Mouse (Mus musculus): ENCODE results near the gene Zdhhc5. TPM values are rescaled to one million over a fixed set of nuclear protein-coding genes. Genes with fewer than 3 reads are reported as not detected.
A peak's percentile ranks its signal among the peaks of the same experiment; 100 is the strongest.

Gene Zdhhc5
- polyA plus RNA-seq, 1 experiment from 2014 or later = 33.3 TPM

GRCm38 (mm10) chr2:84711898-84712297 lies 3.1 kb downstream of the Zdhhc5 start:
- no peak for DNase-seq (ENCODE audit: low spot score)
- Histone ChIP-seq H3K4me1 (peaks cover 12% of the 10 kb centered on the region), H3K27me3 (ENCODE audit: insufficient read depth, poor library complexity, severe bottlenecking) (no peaks in the 10 kb centered on the region), H3K9me3 (no peaks in the 10 kb centered on the region), H3K4me3 (no peak overlapping the region), H3K36me3 (peaks cover 38% of the 10 kb centered on the region), H3K27ac (no peak overlapping the region)
- 91% methylated on average over 2 of the region's 2 CpGs for WGBS

GRCm38 (mm10) chr2:84707523-84707922 lies 7.5 kb downstream of the Zdhhc5 start:
- H3K9me3 ChIP-seq = no peaks in the 10 kb centered on the region
- no peaks in the 10 kb centered on the region for H3K4me1 ChIP-seq
- 60% methylated on average over 1 of the region's 1 CpGs for WGBS
- H3K27me3 ChIP-seq (ENCODE audit: insufficient read depth, poor library complexity, severe bottlenecking) = no peaks in the 10 kb centered on the region
- peaks cover 64% of the 10 kb centered on the region for H3K36me3 ChIP-seq
- no peak overlapping the region for H3K27ac ChIP-seq
- H3K4me3 ChIP-seq = no peak overlapping the region
- DNase-seq (ENCODE audit: low spot score) = no peak

GRCm38 (mm10) chr2:84705295-84705694 lies 9.7 kb downstream of the Zdhhc5 start:
- H3K27me3 ChIP-seq (ENCODE audit: insufficient read depth, poor library complexity, severe bottlenecking) = no peaks in the 10 kb centered on the region
- no peak for DNase-seq (ENCODE audit: low spot score)
- 95% methylated on average over 1 of the region's 1 CpGs for WGBS
- H3K9me3 ChIP-seq = no peaks in the 10 kb centered on the region
- no peak overlapping the region for H3K4me3 ChIP-seq
- no peaks in the 10 kb centered on the region for H3K4me1 ChIP-seq
- peaks cover 74% of the 10 kb centered on the region for H3K36me3 ChIP-seq
- no peak overlapping the region for H3K27ac ChIP-seq

GRCm38 (mm10) chr2:84704329-84704728 lies 10.7 kb downstream of the Zdhhc5 start:
- peaks cover 72% of the 10 kb centered on the region for H3K36me3 ChIP-seq
- no peaks in the 10 kb centered on the region for H3K4me1 ChIP-seq
- no peak for DNase-seq (ENCODE audit: low spot score)
- no peak overlapping the region for H3K27ac ChIP-seq
- 65% methylated on average over 5 of the region's 5 CpGs for WGBS
- H3K9me3 ChIP-seq = no peaks in the 10 kb centered on the region
- H3K27me3 ChIP-seq (ENCODE audit: insufficient read depth, poor library complexity, severe bottlenecking) = no peaks in the 10 kb centered on the region
- no peak overlapping the region for H3K4me3 ChIP-seq

GRCm38 (mm10) chr2:84703497-84703896 lies 11.5 kb downstream of the Zdhhc5 start:
- no peaks in the 10 kb centered on the region for H3K4me1 ChIP-seq
- no peak overlapping the region for H3K4me3 ChIP-seq
- no peak for DNase-seq (ENCODE audit: low spot score)
- no peak overlapping the region for H3K27ac ChIP-seq
- no peaks in the 10 kb centered on the region for H3K27me3 ChIP-seq (ENCODE audit: insufficient read depth, poor library complexity, severe bottlenecking)
- no peaks in the 10 kb centered on the region for H3K9me3 ChIP-seq
- peaks cover 71% of the 10 kb centered on the region for H3K36me3 ChIP-seq
- WGBS = 89% methylated on average over 1 of the region's 1 CpGs

- no peaks in the 10 kb centered on the region for H3K27me3 ChIP-seq (ENCODE audit: insufficient read depth, poor library complexity, severe bottlenecking)
- no peak overlapping the region for H3K27ac ChIP-seq
- DNase-seq (ENCODE audit: low spot score) = no peak
- H3K9me3 ChIP-seq = no peaks in the 10 kb centered on the region
- WGBS = 89% methylated on average over 5 of the region's 5 CpGs
- no peaks in the 10 kb centered on the region for H3K4me1 ChIP-seq
- no peak overlapping the region for H3K4me3 ChIP-seq
- H3K36me3 ChIP-seq = peaks cover 82% of the 10 kb centered on the region
Observed at GRCm38 (mm10) chr2:84695007-84695695, 19.8 kb downstream of the Zdhhc5 start.

- no peaks in the 10 kb centered on the region for H3K9me3 ChIP-seq
- H3K4me1 ChIP-seq = no peaks in the 10 kb centered on the region
- H3K27ac ChIP-seq = no peak overlapping the region
- DNase-seq (ENCODE audit: low spot score) = no peak
- peaks cover 95% of the 10 kb centered on the region for H3K36me3 ChIP-seq
- no peak overlapping the region for H3K4me3 ChIP-seq
- WGBS = 90% methylated on average over 12 of the region's 12 CpGs
- H3K27me3 ChIP-seq (ENCODE audit: insufficient read depth, poor library complexity, severe bottlenecking) = no peaks in the 10 kb centered on the region
Observed at GRCm38 (mm10) chr2:84690050-84690449, 24.9 kb downstream of the Zdhhc5 start.

- Histone ChIP-seq H3K9me3 (no peaks in the 10 kb centered on the region), H3K4me3 (no peak overlapping the region), H3K36me3 (peaks cover 89% of the 10 kb centered on the region), H3K4me1 (no peaks in the 10 kb centered on the region), H3K27me3 (ENCODE audit: insufficient read depth, poor library complexity, severe bottlenecking) (no peaks in the 10 kb centered on the region), H3K27ac (no peak overlapping the region)
- no peak for DNase-seq (ENCODE audit: low spot score)
- 63% methylated on average over 2 of the region's 2 CpGs for WGBS
Observed at GRCm38 (mm10) chr2:84688080-84688844, 26.7 kb downstream of the Zdhhc5 start.

GRCm38 (mm10) chr2:84682605-84683183 lies 32.3 kb downstream of the Zdhhc5 start:
- peak; percentile 82 for DNase-seq (ENCODE audit: low spot score)
- Histone ChIP-seq H3K4me1 (peaks cover 16% of the 10 kb centered on the region), H3K27ac (peak overlapping the region; percentile 3; the same call in 1 of the 2 replicates), H3K9me3 (no peaks in the 10 kb centered on the region), H3K4me3 (no peak overlapping the region), H3K36me3 (peaks cover 40% of the 10 kb centered on the region), H3K27me3 (ENCODE audit: insufficient read depth, poor library complexity, severe bottlenecking) (no peaks in the 10 kb centered on the region)
- WGBS = 30% methylated on average over 6 of the region's 6 CpGs

GRCm38 (mm10) chr2:84679016-84679415 lies 36.0 kb downstream of the Zdhhc5 start, which contains the start of gene Tmx2:
Tmx2 (minus strand) TSS chr2:84679140.
- H3K9me3 ChIP-seq = no peaks in the 10 kb centered on the region
- DNase-seq (ENCODE audit: low spot score) = no peak
- H3K36me3 ChIP-seq = peaks cover 29% of the 10 kb centered on the region

GRCm38 (mm10) chr2:84677968-84678880 lies 36.8 kb downstream of the Zdhhc5 start, which contains the start of the genes Gm28635 and Med19:
Gm28635 (minus strand) TSS chr2:84678041.
Med19 (plus strand) TSS chr2:84678402.
- no peaks in the 10 kb centered on the region for H3K27me3 ChIP-seq (ENCODE audit: insufficient read depth, poor library complexity, severe bottlenecking)
- no peaks in the 10 kb centered on the region for H3K9me3 ChIP-seq
- H3K4me3 ChIP-seq = peak within 1 kb of the TSS; percentile 90
- peak within 1 kb of the TSS; percentile 90 for H3K27ac ChIP-seq
- peak; percentile 99 for DNase-seq (ENCODE audit: low spot score)
- H3K4me1 ChIP-seq = peaks cover 27% of the 10 kb centered on the region
- peaks cover 35% of the 10 kb centered on the region for H3K36me3 ChIP-seq
- WGBS = under 1% methylated on average over 44 of the region's 44 CpGs

More at GRCm38 (mm10) chr2:84679016-84679415, 36.0 kb downstream of the Zdhhc5 start, which contains the start of gene Tmx2:
- no peaks in the 10 kb centered on the region for H3K27me3 ChIP-seq (ENCODE audit: insufficient read depth, poor library complexity, severe bottlenecking)
- WGBS = 17% methylated on average over 8 of the region's 8 CpGs
- peak within 1 kb of the TSS; percentile 90 for H3K4me3 ChIP-seq
- H3K27ac ChIP-seq = peak within 1 kb of the TSS; percentile 90
- H3K4me1 ChIP-seq = peaks cover 27% of the 10 kb centered on the region

- peak overlapping the region; percentile 90 for H3K4me3 ChIP-seq
- peaks cover 43% of the 10 kb centered on the region for H3K36me3 ChIP-seq
- H3K4me1 ChIP-seq = peaks cover 20% of the 10 kb centered on the region; the same call in 1 of the 2 replicates
- 9% methylated on average over 22 of the region's 22 CpGs for WGBS
- DNase-seq (ENCODE audit: low spot score) = peak; percentile 86
- peak overlapping the region; percentile 90 for H3K27ac ChIP-seq
- H3K9me3 ChIP-seq = no peaks in the 10 kb centered on the region
- H3K27me3 ChIP-seq (ENCODE audit: insufficient read depth, poor library complexity, severe bottlenecking) = no peaks in the 10 kb centered on the region
Observed at GRCm38 (mm10) chr2:84677270-84677967, 37.6 kb downstream of the Zdhhc5 start.

Data from heart, embryonic 10.5 days (tissue).